Mouse (Mus musculus) spleen, postnatal 36 days (tissue): ENCODE results near the gene Fam114a1.
A peak's percentile ranks its signal among the peaks of the same experiment; 100 is the strongest.

ENCODE experiments used
- DNase-seq, 2 experiments: peaks; one replicate each; pipeline ENCODE4 v3.0.0; 2022; ENCODE audit warnings: low spot score in 2 of 2, mixed read lengths in 1 of 2

The Fam114a1 gene

DNA sequence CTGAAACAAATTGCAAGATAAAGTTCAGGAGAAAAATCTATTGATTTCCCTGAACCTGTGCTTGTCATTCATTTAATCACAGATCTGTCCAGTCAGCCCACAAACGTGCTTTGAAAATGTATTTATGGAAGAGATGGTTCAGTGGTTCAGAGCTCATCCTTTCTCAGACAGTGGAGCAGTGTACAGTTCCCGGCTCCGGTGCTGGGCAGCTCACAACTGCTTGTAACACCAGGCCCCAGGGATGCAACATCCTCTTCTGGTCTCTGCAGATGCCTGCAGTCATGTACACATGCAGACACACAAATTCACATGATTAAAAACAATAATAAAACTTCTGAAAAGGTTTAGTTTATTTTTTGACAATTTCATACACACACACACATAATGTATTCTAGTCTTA, 81.6 kb downstream of the Fam114a1 start:
- no peak for DNase-seq

GRCm38 (mm10) chr5:65057596-65057995, 87.7 kb downstream of the Fam114a1 start:
- no peak for DNase-seq

DNA sequence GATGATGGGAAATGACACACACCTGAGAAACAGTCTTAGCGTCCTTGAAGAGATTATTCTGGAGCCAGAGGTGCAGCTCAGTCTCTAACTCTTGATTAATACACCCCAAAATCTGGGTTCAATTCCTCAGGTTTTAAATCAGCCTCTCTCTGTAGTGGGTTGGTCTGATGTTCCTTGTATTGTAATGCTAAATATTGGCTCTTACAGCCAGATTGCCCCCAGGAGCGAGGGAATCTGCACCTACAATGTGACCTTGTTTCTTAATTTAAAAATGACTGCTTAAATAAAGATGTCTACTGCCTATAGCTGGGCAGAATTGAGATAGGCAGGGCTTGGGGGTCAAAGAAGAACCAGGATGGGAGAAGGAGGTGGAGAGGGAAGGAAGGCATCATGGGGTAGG, 89.9 kb downstream of the Fam114a1 start:
- DNase-seq: no peak

DNA sequence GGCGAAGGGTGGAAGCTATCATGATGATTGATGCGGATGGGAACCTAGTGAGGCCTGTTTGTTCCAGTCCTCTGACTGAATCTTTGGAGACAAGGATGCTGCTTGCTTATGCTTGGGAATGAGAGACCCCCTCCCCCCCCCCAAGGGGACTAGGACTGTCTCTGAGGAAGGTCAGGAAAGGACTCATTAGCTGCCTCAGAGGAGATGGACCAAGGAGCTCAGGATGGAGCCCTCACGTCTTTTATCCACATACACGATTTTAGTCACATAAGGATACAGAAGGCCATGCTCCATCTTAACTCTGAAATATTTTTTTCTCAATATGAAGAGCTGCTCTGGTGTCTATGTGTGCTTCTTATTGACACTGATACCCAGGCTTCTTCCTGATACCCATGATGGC, 92.4 kb downstream of the Fam114a1 start:
- no peak for DNase-seq

DNA sequence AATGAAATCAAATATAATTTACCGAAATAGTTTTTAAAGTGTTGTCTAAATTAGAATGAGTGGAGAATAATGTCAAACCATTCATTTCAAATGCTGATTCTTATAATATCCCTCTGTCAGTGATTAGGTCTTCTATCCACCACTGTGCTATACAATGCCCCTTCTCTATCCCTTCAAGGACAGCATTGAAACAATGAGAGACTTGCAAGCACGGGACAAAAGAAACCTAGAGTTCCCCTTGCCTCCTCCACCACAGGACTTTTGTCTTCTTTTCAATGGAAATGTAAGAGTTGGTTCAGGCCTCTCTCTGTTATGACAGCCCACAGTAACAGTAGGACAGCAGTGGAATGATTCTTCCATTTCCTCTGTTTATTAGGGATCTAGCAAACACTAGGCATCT, 93.4 kb downstream of the Fam114a1 start:
- DNase-seq: no peak

- DNase-seq: no peak
Measured at GRCm38 (mm10) chr5:65068166-65068565, 98.3 kb downstream of the Fam114a1 start.

- DNase-seq: no peak
Measured at GRCm38 (mm10) chr5:65069872-65070271, 100.0 kb downstream of the Fam114a1 start.

- DNase-seq: no peak
Measured at GRCm38 (mm10) chr5:65071689-65072118, 101.8 kb downstream of the Fam114a1 start.

DNA sequence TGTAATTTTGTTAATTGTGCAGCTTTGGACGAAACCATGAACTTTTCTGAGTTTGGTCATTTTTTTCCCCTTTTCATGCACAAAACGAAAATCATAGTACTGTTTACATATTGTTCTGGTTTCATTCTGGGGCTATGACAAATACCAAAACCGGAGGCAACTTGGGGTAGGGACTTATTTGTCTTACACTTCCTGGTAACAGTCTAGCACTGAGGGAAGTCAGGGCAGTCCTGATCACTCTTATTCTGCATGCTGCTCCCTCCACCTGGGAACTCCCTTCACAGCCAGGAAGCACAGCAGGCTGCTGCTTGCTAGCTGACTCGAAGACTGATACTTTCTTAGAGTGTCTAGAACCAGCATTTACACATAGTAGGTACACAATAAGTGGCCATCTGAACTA, 103.4 kb downstream of the Fam114a1 start:
- DNase-seq: no peak

GRCm38 (mm10) chr5:65074693-65075092, 104.8 kb downstream of the Fam114a1 start:
- no peak for DNase-seq

DNA sequence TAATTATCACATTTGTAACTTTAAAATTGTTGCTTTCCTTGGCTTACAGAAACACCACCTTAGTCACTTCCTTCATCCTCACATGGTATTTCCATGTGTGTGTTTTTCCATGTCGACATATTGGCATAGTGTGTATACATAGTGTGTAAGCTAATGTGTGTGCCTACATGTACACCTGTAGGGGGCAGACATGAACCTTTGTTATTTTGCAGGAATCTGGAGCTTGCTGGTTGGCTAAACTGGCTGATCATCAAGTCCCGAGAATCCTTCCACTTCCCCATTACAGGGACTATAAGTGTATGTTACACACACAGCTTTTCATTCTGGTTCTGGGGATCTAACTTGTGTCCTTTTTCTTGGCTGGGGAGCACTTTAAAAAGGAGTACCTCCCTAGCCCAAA, 106.2 kb downstream of the Fam114a1 start:
- peak in 1 of 2 experiments; percentile 18 for DNase-seq

DNA sequence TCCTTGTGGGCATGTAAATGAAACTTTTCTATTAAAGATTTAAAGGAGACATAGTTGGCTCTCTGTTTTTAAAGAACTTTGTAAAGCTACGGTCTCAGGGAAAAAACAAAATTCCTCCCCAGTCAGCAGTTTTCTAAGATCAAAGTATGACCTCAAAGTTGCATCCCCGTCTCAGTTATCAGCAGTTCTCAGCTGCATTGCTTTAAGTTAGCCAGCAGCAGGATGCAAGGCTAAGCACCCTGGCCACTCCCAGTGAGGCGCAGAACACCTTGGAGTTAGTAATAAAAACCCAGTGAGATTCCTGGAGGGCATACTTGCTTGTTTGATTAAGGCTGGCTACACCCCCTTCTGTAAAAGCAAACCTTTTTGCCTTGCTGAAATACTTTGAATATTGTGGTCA, 106.9 kb downstream of the Fam114a1 start:
- no peak for DNase-seq

GRCm38 (mm10) chr5:65078081-65078480, 108.2 kb downstream of the Fam114a1 start:
- no peak for DNase-seq

GRCm38 (mm10) chr5:65079881-65080280, 110.0 kb downstream of the Fam114a1 start:
- no peak for DNase-seq

- DNase-seq: no peak
Measured at GRCm38 (mm10) chr5:65081836-65082235, 112.0 kb downstream of the Fam114a1 start.

- no peak for DNase-seq
Measured at GRCm38 (mm10) chr5:65086522-65086921, 116.7 kb downstream of the Fam114a1 start.

DNA sequence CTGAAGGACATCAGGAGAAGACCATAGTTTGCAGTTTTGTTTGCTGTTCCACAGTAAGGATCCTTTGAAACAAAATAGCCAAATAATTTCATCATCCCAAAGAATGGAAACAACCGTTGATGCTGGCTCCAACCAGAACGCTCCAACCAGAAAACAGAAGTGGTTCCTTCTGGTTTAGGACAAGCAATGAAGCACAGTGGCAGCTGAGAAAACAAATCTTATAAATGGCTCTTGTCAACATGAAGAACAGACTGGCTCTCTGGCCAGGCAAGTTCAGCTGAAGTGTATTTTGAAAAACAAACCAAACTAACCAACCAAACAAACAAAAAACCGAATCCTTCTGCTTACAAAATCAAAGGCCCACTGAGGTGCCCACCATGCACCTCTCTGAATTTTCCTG, 119.8 kb downstream of the Fam114a1 start:
- DNase-seq: no peak

- peak; percentile 41 to 62 for DNase-seq
Measured at GRCm38 (mm10) chr5:65091184-65091858, 121.5 kb downstream of the Fam114a1 start.
